Mouse (Mus musculus): ENCODE measurements around the gene Hoxb1.

DNA sequence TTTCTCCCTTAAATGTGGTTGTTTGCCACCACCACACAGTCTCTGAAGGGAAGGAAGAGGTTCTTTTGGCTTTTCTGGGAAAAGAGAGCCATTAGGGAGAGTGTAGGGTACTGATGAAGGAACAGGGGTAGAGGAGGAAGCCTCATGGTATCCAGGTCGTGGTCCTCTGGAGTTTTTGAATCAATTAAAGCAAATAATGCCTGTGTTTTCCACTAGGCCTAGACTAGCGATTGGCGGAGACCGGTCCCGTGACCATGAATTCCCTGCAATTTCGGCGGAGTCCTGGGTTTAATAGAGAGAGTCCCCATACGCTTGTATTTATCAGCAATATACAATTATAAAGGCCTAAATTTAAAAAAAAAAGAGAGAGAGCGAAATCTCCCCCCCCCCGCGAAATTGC is 14.2 kb upstream of the Hoxb1 start:
- TF ChIP-seq POLR2A (IDR thresholded peaks at IDR 0.05; ENCODE audit: insufficient read depth, low read depth, low read length) (no peak), CTCF (IDR thresholded peaks at IDR 0.05) (no peak)
